Mouse (Mus musculus) liver, embryonic 15.5 days (tissue): ENCODE measurements at regions not wholly inside any gene's neighbourhood (a gene's known extent, or its start where the extent isn't known, plus 50 kb on each side); places are given as distances from the start of the nearest gene placed in this dataset.

Source experiments
- ATAC-seq: fragments of 200-750 bp; cut with Nextera tagmentation; 2 replicates; pipeline ENCODE4 v1.8.0; 2017; ENCODE audit warnings: moderate number of reproducible peaks, mild to moderate bottlenecking, moderate library complexity; ENCODE audit not compliant: insufficient read depth
- H3K27ac ChIP-seq: fragments of 300-500 bp; sonication (generic); replicated peaks from 2 replicates; pipeline ENCODE4 v1.5.1; 2015; ENCODE audit warnings: mild to moderate bottlenecking, inconsistent platforms
- H3K27me3 ChIP-seq: fragments of 300-500 bp; sonication (generic); 2 replicates; pipeline ENCODE4 v1.6.1; 2015; ENCODE audit warnings: mild to moderate bottlenecking, inconsistent platforms
- H3K36me3 ChIP-seq: fragments of 300-500 bp; sonication (generic); replicated peaks from 2 replicates; pipeline ENCODE4 v1.6.1; 2015; ENCODE audit warnings: moderate library complexity, mild to moderate bottlenecking, inconsistent platforms
- H3K4me1 ChIP-seq: fragments of 300-500 bp; sonication (generic); replicated peaks from 2 replicates; pipeline ENCODE4 v1.6.1; 2015; ENCODE audit warnings: inconsistent platforms
- H3K4me2 ChIP-seq: fragments of 300-500 bp; sonication (generic); 2 replicates; pipeline ENCODE4 v1.6.1; 2015; ENCODE audit warnings: moderate library complexity, mild to moderate bottlenecking, inconsistent platforms
- H3K4me3 ChIP-seq: fragments of 300-500 bp; sonication (generic); replicated peaks from 2 replicates; pipeline ENCODE4 v1.5.1; 2015; ENCODE audit warnings: mild to moderate bottlenecking, inconsistent platforms
- H3K9ac ChIP-seq: fragments of 300-500 bp; sonication (generic); 2 replicates; pipeline ENCODE4 v1.6.1; 2015; ENCODE audit warnings: moderate library complexity, mild to moderate bottlenecking, inconsistent platforms
- H3K9me3 ChIP-seq: fragments of 300-500 bp; sonication (generic); replicated peaks from 2 replicates; pipeline ENCODE4 v1.6.1; 2016; ENCODE audit warnings: inconsistent platforms
- WGBS: fragments of 180-500 bp; shearing (Covaris S2); methylation state at CpG from one replicate; pipeline ENCODE4 v1.1.7; 2015; ENCODE audit warnings: mixed read lengths; ENCODE audit not compliant: insufficient replicate concordance; 5-methylcytosine and 5-hydroxymethylcytosine counted together

DNA sequence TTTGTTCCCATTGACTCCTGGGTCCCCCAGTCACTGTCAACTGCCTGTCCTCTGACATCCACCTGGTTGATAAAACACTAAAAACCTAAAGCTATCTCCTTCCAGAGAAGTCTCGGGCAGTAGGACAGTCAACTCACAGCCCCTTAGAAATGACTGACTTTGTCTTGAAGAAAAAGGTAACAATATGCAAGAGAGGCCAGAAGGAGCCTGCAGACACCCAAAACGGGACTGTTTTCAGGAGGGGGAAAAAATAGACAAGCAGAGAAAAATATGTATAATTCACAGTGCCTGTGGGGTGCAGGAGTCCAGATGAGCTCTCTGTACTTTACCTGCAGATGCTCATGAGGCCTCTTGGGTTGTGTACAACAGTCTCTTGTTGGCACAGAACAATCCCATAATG is 126.4 kb upstream of the Ankrd55 start:
- H3K27ac ChIP-seq: no peak overlapping the region
- H3K27me3 ChIP-seq: no peaks in the 10 kb centered on the region; the same call in 1 of the 2 replicates
- no peaks in the 10 kb centered on the region for H3K9me3 ChIP-seq
- no peaks in the 10 kb centered on the region for H3K36me3 ChIP-seq
- no peak overlapping the region for H3K9ac ChIP-seq
- H3K4me1 ChIP-seq: no peaks in the 10 kb centered on the region
- WGBS: 61% methylated on average over 2 of the region's 2 CpGs
- H3K4me3 ChIP-seq: no peak overlapping the region
- no peak overlapping the region for H3K4me2 ChIP-seq
- ATAC-seq: no peak

DNA sequence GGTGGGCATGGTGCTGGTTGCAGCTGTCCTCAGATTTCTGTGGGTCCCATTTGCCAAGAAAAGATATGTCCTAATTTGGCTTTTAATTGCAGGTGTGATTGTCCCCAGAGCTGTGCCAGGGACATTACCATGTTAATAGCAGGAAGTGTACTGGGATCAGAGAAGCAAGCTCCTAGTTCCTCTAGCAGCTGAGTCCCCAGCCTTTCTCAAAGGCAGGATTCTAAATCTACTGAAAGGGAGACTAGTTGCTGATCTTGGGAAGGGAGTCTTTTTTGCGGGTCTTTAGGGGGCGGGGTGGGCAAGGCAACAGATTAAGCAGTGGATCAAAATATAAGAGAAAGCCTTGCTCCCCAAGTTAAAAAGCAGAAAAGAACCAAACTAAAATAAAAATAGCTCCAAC is 122.3 kb upstream of the Ankrd55 start:
- Histone ChIP-seq H3K9ac (no peak overlapping the region), H3K9me3 (no peaks in the 10 kb centered on the region), H3K4me2 (no peak overlapping the region), H3K4me1 (no peaks in the 10 kb centered on the region), H3K27me3 (peaks cover 4% of the 10 kb centered on the region; the same call in 1 of the 2 replicates), H3K27ac (no peak overlapping the region), H3K4me3 (no peak overlapping the region), H3K36me3 (no peaks in the 10 kb centered on the region)
- WGBS: 55% methylated on average over 2 of the region's 2 CpGs
- ATAC-seq: no peak

DNA sequence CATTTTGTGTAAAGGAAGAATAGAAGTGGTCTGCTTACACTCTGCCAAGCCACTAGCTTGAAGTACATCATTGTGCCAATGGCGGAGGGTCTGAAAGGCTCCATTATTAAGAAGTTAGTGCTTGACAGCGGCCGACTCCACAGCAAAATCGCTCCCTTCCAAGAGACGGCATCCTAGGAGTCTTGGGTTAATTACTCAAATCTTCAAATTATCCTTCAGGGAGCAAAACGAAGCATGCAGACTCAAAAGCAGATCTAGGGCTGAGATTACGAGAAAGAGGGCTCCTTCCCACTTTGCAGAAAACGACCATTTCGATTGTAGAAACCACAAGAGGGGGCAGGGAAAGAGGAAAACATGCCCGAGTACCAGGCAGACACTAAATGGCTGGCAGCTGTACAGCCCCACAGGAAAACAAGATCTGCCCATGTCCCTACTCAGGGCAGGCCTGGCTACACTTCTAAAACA is 121.9 kb upstream of the Ankrd55 start:
- ATAC-seq: no peak
- H3K27me3 ChIP-seq: peaks cover 4% of the 10 kb centered on the region; the same call in 1 of the 2 replicates
- no peaks in the 10 kb centered on the region for H3K9me3 ChIP-seq
- no peak overlapping the region for H3K9ac ChIP-seq
- 31% methylated on average over 10 of the region's 10 CpGs for WGBS
- H3K4me3 ChIP-seq: no peak overlapping the region
- no peaks in the 10 kb centered on the region for H3K4me1 ChIP-seq
- no peak overlapping the region for H3K4me2 ChIP-seq
- no peak overlapping the region for H3K27ac ChIP-seq
- H3K36me3 ChIP-seq: no peaks in the 10 kb centered on the region

DNA sequence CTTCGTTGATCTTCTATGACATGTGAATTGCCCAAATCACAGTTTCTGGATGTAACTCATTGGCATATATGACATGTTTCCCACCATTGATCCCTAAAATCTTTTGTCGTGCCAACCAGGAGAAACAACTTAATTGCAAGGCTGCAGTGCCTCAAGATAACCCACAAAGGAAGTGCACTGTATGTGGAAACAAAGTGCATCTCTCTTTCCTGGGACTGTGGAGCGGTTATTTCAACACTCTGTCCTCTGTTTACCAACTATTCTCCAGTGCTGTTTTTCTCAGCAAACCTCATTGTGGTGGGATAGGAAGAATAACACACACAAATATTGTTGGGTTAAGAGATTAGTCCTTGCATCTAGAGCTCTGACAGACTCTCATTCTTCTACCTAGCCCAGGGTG is 119.8 kb upstream of the Ankrd55 start:
- Histone ChIP-seq H3K4me2 (no peak overlapping the region), H3K9me3 (no peaks in the 10 kb centered on the region), H3K4me1 (no peaks in the 10 kb centered on the region), H3K4me3 (no peak overlapping the region), H3K36me3 (no peaks in the 10 kb centered on the region), H3K9ac (no peak overlapping the region), H3K27ac (no peak overlapping the region), H3K27me3 (peaks cover 4% of the 10 kb centered on the region; the same call in 1 of the 2 replicates)
- ATAC-seq: no peak
- 39% methylated on average over 3 of the region's 3 CpGs for WGBS

DNA sequence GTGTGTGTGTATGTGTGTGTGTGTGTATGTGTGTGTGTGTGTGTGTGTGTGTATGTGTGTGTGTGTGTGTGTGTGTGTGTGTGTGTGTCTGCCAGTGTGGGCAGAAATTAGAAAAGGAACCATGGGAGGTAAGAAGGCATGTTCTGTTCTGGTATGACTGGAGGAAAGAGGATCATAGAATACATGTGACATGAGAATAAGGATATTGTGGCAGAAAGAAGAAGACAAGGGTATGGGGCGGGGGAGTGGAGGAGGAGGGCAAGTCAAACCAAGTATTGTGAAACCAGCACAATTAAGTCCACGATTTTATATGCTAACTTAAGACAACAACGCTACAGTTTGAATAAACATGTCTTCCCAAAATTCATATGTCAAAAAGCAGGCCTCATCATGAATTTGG is 117.4 kb upstream of the Ankrd55 start:
- WGBS: 73% methylated on average over 3 of the region's 3 CpGs
- Histone ChIP-seq H3K27me3 (peaks cover 4% of the 10 kb centered on the region; the same call in 1 of the 2 replicates), H3K9ac (no peak overlapping the region), H3K36me3 (no peaks in the 10 kb centered on the region), H3K4me3 (no peak overlapping the region), H3K4me1 (no peaks in the 10 kb centered on the region), H3K9me3 (no peaks in the 10 kb centered on the region), H3K27ac (no peak overlapping the region), H3K4me2 (no peak overlapping the region)
- no peak for ATAC-seq

DNA sequence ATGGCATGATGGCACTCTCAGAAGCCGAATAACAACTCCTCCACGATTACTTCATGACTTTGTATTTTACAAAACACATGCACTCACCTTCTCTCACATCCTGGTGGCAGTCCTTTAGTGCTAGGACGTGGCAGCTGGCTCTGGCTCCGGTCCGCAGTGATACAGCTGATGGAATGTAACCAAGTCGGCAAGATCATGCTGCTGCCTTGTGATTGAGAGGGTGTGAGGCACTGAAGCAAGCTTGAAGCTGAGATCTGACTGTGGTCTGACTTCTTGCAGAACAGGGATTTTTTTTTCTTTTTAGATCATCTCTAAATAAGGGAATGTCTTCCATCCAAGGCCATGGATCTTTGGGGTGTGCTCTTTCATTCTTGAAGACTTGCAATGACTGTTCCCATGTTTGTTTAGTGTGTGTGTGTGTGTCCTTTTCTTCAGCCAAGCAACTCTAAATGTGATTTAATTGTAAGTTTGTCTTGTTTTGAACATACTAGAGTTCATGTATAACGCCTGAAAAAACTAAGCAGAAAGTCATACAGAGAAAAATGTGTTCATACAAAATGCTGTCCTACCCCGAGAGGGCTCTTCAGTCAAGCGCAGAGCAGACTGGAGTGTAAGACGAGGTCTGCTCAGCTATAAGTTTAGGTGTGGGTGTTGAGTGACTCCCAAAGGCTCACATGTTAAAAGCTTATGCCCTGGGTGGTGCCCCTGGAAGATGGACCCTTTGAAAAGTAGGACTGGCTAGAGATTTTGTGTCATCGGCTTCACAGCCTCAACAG is 116.1 kb upstream of the Ankrd55 start:
- H3K4me1 ChIP-seq: no peaks in the 10 kb centered on the region
- H3K9me3 ChIP-seq: no peaks in the 10 kb centered on the region
- H3K27ac ChIP-seq: no peak overlapping the region
- WGBS: 70% methylated on average over 11 of the region's 11 CpGs
- H3K4me3 ChIP-seq: no peak overlapping the region
- H3K27me3 ChIP-seq: 0 out of 2 replicates have a peak, but pooled peaks cover 4% of the 10 kb centered on the region
- H3K4me2 ChIP-seq: no peak overlapping the region
- no peak for ATAC-seq
- no peaks in the 10 kb centered on the region for H3K36me3 ChIP-seq
- H3K9ac ChIP-seq: no peak overlapping the region

DNA sequence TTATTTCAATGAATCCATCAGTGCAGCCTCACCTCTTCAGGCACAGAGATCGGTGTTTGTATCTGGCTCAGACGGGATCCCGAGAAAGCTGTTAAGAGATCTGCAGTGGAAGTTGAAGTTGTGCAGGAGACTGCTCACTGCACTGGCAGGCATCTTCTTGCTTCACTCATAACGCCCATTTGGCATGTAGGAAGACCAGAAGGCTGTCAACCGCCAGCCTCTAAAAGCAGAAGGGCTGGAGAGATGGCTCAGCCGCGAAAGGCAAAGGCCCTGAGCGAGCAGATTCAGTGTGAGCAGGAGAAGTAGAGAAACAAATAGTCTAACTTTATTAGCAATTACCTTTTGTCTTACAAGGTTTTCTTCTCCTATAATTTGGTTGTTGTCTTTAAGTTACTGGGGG is 114.3 kb upstream of the Ankrd55 start:
- H3K27me3 ChIP-seq: 0 out of 2 replicates have a peak, but pooled peaks cover 3% of the 10 kb centered on the region
- WGBS: 67% methylated on average over 8 of the region's 8 CpGs
- no peaks in the 10 kb centered on the region for H3K4me1 ChIP-seq
- H3K27ac ChIP-seq: no peak overlapping the region
- no peaks in the 10 kb centered on the region for H3K36me3 ChIP-seq
- no peaks in the 10 kb centered on the region for H3K9me3 ChIP-seq
- H3K9ac ChIP-seq: no peak overlapping the region
- H3K4me2 ChIP-seq: no peak overlapping the region
- no peak overlapping the region for H3K4me3 ChIP-seq
- no peak for ATAC-seq

DNA sequence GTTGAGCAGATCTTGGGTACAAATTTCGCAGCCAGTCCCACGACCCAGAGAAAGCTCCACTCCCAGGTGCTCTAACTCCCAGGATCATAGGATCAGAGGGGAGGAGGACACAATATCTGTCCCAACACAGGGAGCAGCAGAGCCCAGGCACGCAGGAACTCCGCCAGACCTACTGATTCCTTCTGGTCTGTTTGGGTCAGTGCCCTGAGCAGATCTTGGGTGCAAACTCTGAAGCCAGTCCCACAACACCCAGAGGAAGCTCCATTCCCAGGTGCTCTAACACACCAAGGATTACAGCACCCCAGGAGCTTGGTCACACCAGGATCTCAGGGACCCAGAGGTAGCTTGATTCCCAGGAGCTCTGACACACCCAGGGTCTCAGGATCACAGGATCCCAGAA is 110.2 kb upstream of the Ankrd55 start:
- 51% methylated on average over 4 of the region's 4 CpGs for WGBS
- Histone ChIP-seq H3K9me3 (no peaks in the 10 kb centered on the region), H3K4me1 (no peaks in the 10 kb centered on the region), H3K4me3 (no peak overlapping the region), H3K27ac (no peak overlapping the region), H3K36me3 (no peaks in the 10 kb centered on the region), H3K4me2 (no peak overlapping the region), H3K9ac (no peak overlapping the region), H3K27me3 (0 out of 2 replicates have a peak, but pooled peaks cover 3% of the 10 kb centered on the region)
- ATAC-seq: no peak

DNA sequence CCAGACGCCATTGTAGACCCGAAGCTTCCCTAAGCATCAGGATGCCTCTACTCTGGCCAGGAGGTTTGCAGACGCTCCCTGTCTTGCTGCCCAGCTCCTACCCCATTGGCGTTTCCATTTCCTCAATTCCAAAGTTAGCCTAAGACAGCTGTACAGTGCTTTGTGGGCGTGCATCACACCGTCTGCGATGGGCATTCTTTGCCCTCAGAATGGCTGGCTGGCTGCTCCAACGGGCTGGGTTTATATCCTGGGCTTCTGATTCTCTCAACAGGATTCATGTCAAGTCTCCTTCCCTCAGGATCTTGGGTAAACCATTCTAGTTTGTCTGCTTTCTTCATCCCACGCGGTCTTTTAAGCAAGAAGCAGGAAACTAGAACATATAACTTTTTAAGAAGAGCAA is 104.3 kb upstream of the Ankrd55 start:
- 66% methylated on average over 10 of the region's 10 CpGs for WGBS
- peaks cover 3% of the 10 kb centered on the region; the same call in 1 of the 2 replicates for H3K27me3 ChIP-seq
- no peak overlapping the region for H3K9ac ChIP-seq
- H3K27ac ChIP-seq: no peak overlapping the region
- no peak overlapping the region for H3K4me2 ChIP-seq
- no peaks in the 10 kb centered on the region for H3K4me1 ChIP-seq
- H3K36me3 ChIP-seq: no peaks in the 10 kb centered on the region
- no peak overlapping the region for H3K4me3 ChIP-seq
- ATAC-seq: no peak
- no peaks in the 10 kb centered on the region for H3K9me3 ChIP-seq

DNA sequence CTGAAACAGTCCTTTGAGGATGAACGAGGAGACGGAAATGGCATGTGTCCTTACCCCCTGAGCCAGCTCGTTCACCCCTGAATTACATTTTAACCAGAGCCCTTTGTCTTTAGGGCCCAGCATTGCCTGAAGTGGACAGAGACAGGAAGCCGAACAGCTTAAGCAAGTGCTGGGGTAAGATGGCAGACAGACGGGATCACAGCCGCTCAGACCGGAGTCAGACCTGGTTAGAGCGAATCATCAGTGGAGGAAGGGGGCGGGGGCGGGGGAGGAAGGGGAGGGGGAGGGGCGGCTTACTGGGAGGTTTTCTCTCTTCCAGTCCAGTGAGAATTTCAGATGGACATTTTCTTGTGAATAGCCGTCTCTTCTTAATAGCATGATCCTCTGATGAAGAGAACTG is 103.1 kb upstream of the Ankrd55 start:
- 32% methylated on average over 12 of the region's 12 CpGs for WGBS

DNA sequence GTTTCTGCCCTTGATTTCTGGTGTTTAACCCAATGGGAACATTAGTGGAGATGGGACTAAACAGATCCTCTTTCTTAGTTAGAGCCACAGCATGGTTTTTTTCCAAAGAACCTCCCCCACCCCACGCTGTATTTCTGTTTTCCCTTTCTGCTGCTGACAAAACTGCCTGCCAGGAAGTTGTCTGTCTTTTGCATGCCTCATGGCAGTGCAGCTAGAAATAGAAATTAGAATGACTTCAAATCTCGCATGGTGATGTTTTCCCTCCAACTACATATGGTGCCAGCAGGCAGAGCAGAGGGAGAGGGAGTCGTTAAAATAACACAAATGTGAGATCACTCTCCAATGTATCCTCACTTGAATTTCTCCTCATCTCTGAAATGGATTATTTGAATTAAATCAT is 101.0 kb upstream of the Ankrd55 start:
- Histone ChIP-seq H3K4me1 (no peaks in the 10 kb centered on the region), H3K4me2 (no peak overlapping the region), H3K36me3 (no peaks in the 10 kb centered on the region), H3K4me3 (no peak overlapping the region), H3K27me3 (peaks cover 3% of the 10 kb centered on the region; the same call in 1 of the 2 replicates), H3K9ac (no peak overlapping the region), H3K27ac (no peak overlapping the region), H3K9me3 (no peaks in the 10 kb centered on the region)
- no peak for ATAC-seq
- 39% methylated on average over 3 of the region's 3 CpGs for WGBS

More for the DNA sequence above, 103.1 kb upstream of the Ankrd55 start:
- Histone ChIP-seq H3K36me3 (no peaks in the 10 kb centered on the region), H3K27me3 (peaks cover 3% of the 10 kb centered on the region; the same call in 1 of the 2 replicates), H3K9ac (no peak overlapping the region), H3K27ac (no peak overlapping the region), H3K4me2 (no peak overlapping the region), H3K4me3 (no peak overlapping the region), H3K4me1 (no peaks in the 10 kb centered on the region), H3K9me3 (no peaks in the 10 kb centered on the region)
- ATAC-seq: no peak
